Mouse (Mus musculus): Measurements from ENCODE around the gene Hmcn1.

DNA sequence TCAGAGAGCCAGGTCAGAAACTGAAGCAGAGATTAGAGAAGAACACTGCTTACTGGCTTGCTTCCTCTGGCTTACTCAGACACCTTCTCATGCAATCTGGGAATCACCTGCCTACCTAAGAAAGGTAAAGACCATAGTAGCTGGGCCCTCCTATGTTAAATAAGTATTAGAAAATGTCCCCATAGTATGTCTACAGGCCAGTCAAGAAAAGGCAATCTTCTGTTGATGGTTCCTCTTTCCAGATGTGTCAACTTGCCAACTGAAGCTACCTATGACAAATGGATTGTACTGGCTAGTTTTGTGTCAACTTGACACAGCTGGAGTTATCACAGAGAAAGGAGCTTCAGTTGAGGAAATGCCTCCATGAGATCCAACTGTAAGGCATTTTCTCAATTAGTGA, 40.1 kb upstream of the Hmcn1 start:
- no peak for TF ChIP-seq CTCF (conservative IDR thresholded peaks at IDR 0.05; ENCODE audit: low read length)
- TF ChIP-seq NANOG (IDR thresholded peaks at IDR 0.05; ENCODE audit: borderline replicate concordance, low read length), result no peak
- no peak for TF ChIP-seq POU5F1 (IDR thresholded peaks at IDR 0.05; ENCODE audit: borderline replicate concordance, low read length)
